Mouse (Mus musculus): ENCODE results near the gene Adamts20. TPM values are rescaled to one million over a fixed set of nuclear protein-coding genes. Genes with fewer than 3 reads are reported as not detected.

Gene Adamts20
- total and polyA plus RNA-seq, 3 experiments, result 2.1 to 3.6 TPM; not detected in 1

DNA sequence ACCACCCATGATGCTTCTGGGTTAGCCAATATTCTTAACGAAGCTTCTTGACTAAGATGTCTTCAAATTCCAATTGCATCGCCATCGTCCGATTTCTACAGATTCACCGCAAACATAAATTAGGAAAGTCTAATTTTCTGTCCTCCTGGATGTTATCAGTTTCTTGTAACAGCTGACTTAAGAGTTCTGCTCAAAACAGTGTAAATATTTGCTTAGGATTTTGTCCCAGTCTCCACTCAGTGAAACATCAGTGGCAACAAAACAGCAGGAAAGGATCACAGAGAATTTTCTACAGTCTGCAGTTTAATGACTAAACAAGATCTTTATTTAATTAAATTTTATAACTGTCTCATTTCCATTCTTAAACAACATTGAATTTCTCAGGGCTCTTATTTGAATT lies 218.5 kb downstream of the Adamts20 start:
- H3K36me3 ChIP-seq (ENCODE audit: control insufficient read depth in 1 of 2, insufficient read depth in 2 of 2, low read length in 2 of 2), result no peaks in the 10 kb centered on the region
- no peaks in the 10 kb centered on the region for H3K4me1 ChIP-seq (ENCODE audit: control insufficient read depth in 1 of 2, insufficient read depth in 2 of 2, low read length in 2 of 2)
- TF ChIP-seq CTCF (IDR thresholded peaks at IDR 0.05 in 2 of 3, conservative IDR thresholded peaks at IDR 0.05 in 1 of 3; ENCODE audit: control insufficient read depth in 1 of 3, insufficient read depth in 1 of 3, low read depth in 2 of 3, low read length in 3 of 3, poor library complexity in 1 of 3, severe bottlenecking in 1 of 3) (no peak), RAD21 (IDR thresholded peaks at IDR 0.05; ENCODE audit: low read depth, low read length) (no peak)
- no peaks in the 10 kb centered on the region for H3K79me2 ChIP-seq (ENCODE audit: control insufficient read depth, insufficient read depth, low read length, poor library complexity)
- H3K9ac ChIP-seq (ENCODE audit: control insufficient read depth, low read depth, low read length, poor library complexity, severe bottlenecking), result no peak overlapping the region
- no peak overlapping the region for H3K27ac ChIP-seq (ENCODE audit: control insufficient read depth, low read depth, low read length)
- no peak for DNase-seq (ENCODE audit: low read depth, low spot score)
- H3K4me3 ChIP-seq (ENCODE audit: control insufficient read depth in 1 of 2, insufficient read depth in 1 of 2, low read depth in 2 of 2, low read length in 2 of 2), result no peak overlapping the region
- H3K27me3 ChIP-seq (ENCODE audit: control insufficient read depth in 1 of 2, insufficient read depth in 2 of 2, low read length in 2 of 2), result no peaks in the 10 kb centered on the region
- no peaks in the 10 kb centered on the region for H3K9me3 ChIP-seq (replicated peaks; ENCODE audit: insufficient read depth, low read length)

DNA sequence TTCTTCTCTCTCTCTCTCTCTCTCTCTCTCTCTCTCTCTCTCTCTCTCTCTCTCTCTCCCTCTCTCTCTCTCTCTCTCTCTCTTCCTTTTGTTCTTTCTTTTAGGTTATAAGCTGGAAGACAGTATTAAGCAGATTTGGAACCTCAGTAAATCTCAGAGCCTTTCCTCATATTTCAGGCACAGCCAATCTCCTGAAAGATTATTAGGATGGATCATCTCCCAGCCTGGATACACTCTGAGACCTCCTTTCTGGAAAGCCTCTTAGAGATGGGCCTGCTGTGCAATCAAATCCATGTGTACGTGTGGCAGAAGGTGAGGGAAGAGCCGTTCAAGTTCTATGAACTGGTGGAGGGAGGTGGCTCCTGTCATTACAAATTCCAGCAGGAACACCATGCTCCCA lies 220.9 kb downstream of the Adamts20 start:
- TF ChIP-seq MAZ (IDR thresholded peaks at IDR 0.05; ENCODE audit: low read depth, low read length) (no peak), GATA1 (IDR thresholded peaks at IDR 0.05; ENCODE audit: low read depth, low read length) (no peak), RAD21 (IDR thresholded peaks at IDR 0.05; ENCODE audit: low read depth, low read length) (no peak), MAX (IDR thresholded peaks at IDR 0.05; ENCODE audit: low read length) (no peak), ETS1 (IDR thresholded peaks at IDR 0.05; ENCODE audit: low read depth, low read length) (no peak), CHD1 (IDR thresholded peaks at IDR 0.05; ENCODE audit: low read depth, low read length) (no peak), NRF1 (IDR thresholded peaks at IDR 0.05; ENCODE audit: insufficient read depth, low read depth, low read length, poor library complexity, severe bottlenecking) (no peak), USF1 (IDR thresholded peaks at IDR 0.05; ENCODE audit: low read depth, low read length) (no peak)
- Histone ChIP-seq H3K9me3 (replicated peaks; ENCODE audit: insufficient read depth, low read length) (no peaks in the 10 kb centered on the region), H3K4me1 (ENCODE audit: control insufficient read depth in 1 of 2, insufficient read depth in 2 of 2, low read length in 2 of 2) (no peaks in the 10 kb centered on the region), H3K36me3 (ENCODE audit: control insufficient read depth in 1 of 2, insufficient read depth in 2 of 2, low read length in 2 of 2) (no peaks in the 10 kb centered on the region), H3K27ac (ENCODE audit: control insufficient read depth, low read depth, low read length) (no peak overlapping the region), H3K79me2 (ENCODE audit: control insufficient read depth, insufficient read depth, low read length, poor library complexity) (no peaks in the 10 kb centered on the region), H3K4me3 (ENCODE audit: control insufficient read depth in 1 of 2, insufficient read depth in 1 of 2, low read depth in 2 of 2, low read length in 2 of 2) (no peak overlapping the region), H3K9ac (ENCODE audit: control insufficient read depth, low read depth, low read length, poor library complexity, severe bottlenecking) (no peak overlapping the region), H3K27me3 (ENCODE audit: control insufficient read depth in 1 of 2, insufficient read depth in 2 of 2, low read length in 2 of 2) (no peaks in the 10 kb centered on the region)
- DNase-seq (ENCODE audit: low read depth, low spot score), result no peak

DNA sequence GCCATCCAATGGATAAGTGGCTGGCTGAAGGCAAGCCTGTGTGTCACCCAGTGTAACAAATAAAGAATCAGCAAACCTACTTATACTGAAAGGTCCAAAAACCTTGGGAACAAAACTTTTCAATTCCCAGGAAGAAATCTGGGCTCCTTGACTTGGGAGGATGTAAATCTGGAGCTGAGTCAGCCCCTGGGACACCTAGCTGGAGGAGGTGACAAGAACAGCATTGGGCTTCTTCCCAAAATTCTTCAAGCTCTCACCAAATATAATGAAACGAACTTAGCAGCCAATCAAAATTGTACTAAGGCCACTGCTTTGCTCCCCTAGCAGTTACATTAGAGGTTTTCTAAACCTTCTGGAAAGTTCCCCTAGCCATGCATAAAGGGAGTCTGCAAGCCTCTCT lies 223.1 kb downstream of the Adamts20 start:
- H3K27ac ChIP-seq (ENCODE audit: control insufficient read depth, low read depth, low read length), result no peak overlapping the region
- H3K79me2 ChIP-seq (ENCODE audit: control insufficient read depth, insufficient read depth, low read length, poor library complexity), result no peaks in the 10 kb centered on the region
- DNase-seq (ENCODE audit: low read depth, low spot score), result no peak
- TF ChIP-seq CHD1 (IDR thresholded peaks at IDR 0.05; ENCODE audit: low read depth, low read length), result no peak
- TF ChIP-seq GABPA (IDR thresholded peaks at IDR 0.05; ENCODE audit: low read depth, low read length), result no peak
- TF ChIP-seq MYC (IDR thresholded peaks at IDR 0.05; ENCODE audit: low read depth, low read length), result no peak
- no peak for TF ChIP-seq MAFK (IDR thresholded peaks at IDR 0.05; ENCODE audit: borderline replicate concordance, low read depth, low read length)
- no peak for TF ChIP-seq ZKSCAN1 (IDR thresholded peaks at IDR 0.05; ENCODE audit: low read depth, low read length)
- H3K27me3 ChIP-seq (ENCODE audit: control insufficient read depth in 1 of 2, insufficient read depth in 2 of 2, low read length in 2 of 2), result no peaks in the 10 kb centered on the region
- no peaks in the 10 kb centered on the region for H3K36me3 ChIP-seq (ENCODE audit: control insufficient read depth in 1 of 2, insufficient read depth in 2 of 2, low read length in 2 of 2)
- no peak overlapping the region for H3K4me3 ChIP-seq (ENCODE audit: control insufficient read depth in 1 of 2, insufficient read depth in 1 of 2, low read depth in 2 of 2, low read length in 2 of 2)
- no peaks in the 10 kb centered on the region for H3K4me1 ChIP-seq (ENCODE audit: control insufficient read depth in 1 of 2, insufficient read depth in 2 of 2, low read length in 2 of 2)
- H3K9ac ChIP-seq (ENCODE audit: control insufficient read depth, low read depth, low read length, poor library complexity, severe bottlenecking), result no peak overlapping the region
- no peaks in the 10 kb centered on the region for H3K9me3 ChIP-seq (replicated peaks; ENCODE audit: insufficient read depth, low read length)

Data from MEL (cell line).